Mouse (Mus musculus) MEL (cell line): ENCODE data around the gene Rora. TPM values are rescaled to one million over a fixed set of nuclear protein-coding genes. Genes with fewer than 3 reads are reported as not detected.

Source experiments
- DNase-seq: peaks from one replicate; pipeline ENCODE4 v3.0.0; 2011; ENCODE audit warnings: low read depth, low spot score
- H3K27ac ChIP-seq: 2 replicates; pipeline ENCODE4 v1.5.1; 2012; ENCODE audit warnings: low read depth, mild to moderate bottlenecking, control low read depth, low read length, moderate library complexity; ENCODE audit not compliant: control insufficient read depth
- H3K27me3 ChIP-seq, 2 experiments: fragments of 150-350 bp in 1 of 2; sonication (generic) in 1 of 2; 2 replicates each; pipeline ENCODE4 v1.6.1; 2012; ENCODE audit warnings: low read length in 2 of 2, mild to moderate bottlenecking in 2 of 2, improper control_type of control experiment in 1 of 2, moderate library complexity in 1 of 2; ENCODE audit not compliant: insufficient read depth in 2 of 2, control insufficient read depth in 1 of 2
- H3K36me3 ChIP-seq, 2 experiments: 2 replicates each; pipeline ENCODE4 v1.6.1; 2012 to 2014; ENCODE audit warnings: low read length in 2 of 2, improper control_type of control experiment in 1 of 2, inconsistent platforms in 1 of 2, mild to moderate bottlenecking in 1 of 2; ENCODE audit not compliant: insufficient read depth in 2 of 2, control insufficient read depth in 1 of 2
- H3K4me1 ChIP-seq, 2 experiments: fragments of 150-350 bp in 1 of 2; sonication (generic) in 1 of 2; 2 replicates each; pipeline ENCODE4 v1.6.1; 2012; ENCODE audit warnings: low read length in 2 of 2, improper control_type of control experiment in 1 of 2, mild to moderate bottlenecking in 1 of 2; ENCODE audit not compliant: insufficient read depth in 2 of 2, control insufficient read depth in 1 of 2
- H3K4me3 ChIP-seq, 2 experiments: fragments of 150-350 bp in 1 of 2; sonication (generic) in 1 of 2; 2 replicates each; pipeline ENCODE4 v1.5.1; 2012; ENCODE audit warnings: low read depth in 2 of 2, low read length in 2 of 2, mild to moderate bottlenecking in 2 of 2, moderate library complexity in 2 of 2, control low read depth in 1 of 2, improper control_type of control experiment in 1 of 2; ENCODE audit not compliant: control insufficient read depth in 1 of 2, insufficient read depth in 1 of 2
- H3K79me2 ChIP-seq: 2 replicates; pipeline ENCODE4 v1.6.1; 2012; ENCODE audit warnings: mild to moderate bottlenecking, low read length, moderate library complexity; ENCODE audit not compliant: control insufficient read depth, poor library complexity, insufficient read depth
- H3K9ac ChIP-seq: 2 replicates; pipeline ENCODE4 v1.6.1; 2012; ENCODE audit warnings: low read depth, mild to moderate bottlenecking, control low read depth, low read length, moderate library complexity; ENCODE audit not compliant: control insufficient read depth, poor library complexity, severe bottlenecking
- H3K9me3 ChIP-seq: fragments of 150-350 bp; sonication (generic); replicated peaks from 2 replicates; pipeline ENCODE4 v1.6.1; 2012; ENCODE audit warnings: mild to moderate bottlenecking, low read length, improper control_type of control experiment, moderate library complexity; ENCODE audit not compliant: insufficient read depth
- BHLHE40 ChIP-seq: IDR thresholded peaks from 2 replicates; pipeline ENCODE4 v1.6.1; 2012; ENCODE audit warnings: low read depth, mild to moderate bottlenecking, inconsistent platforms, low read length, improper control_type of control experiment, borderline replicate concordance
- CHD1 ChIP-seq: IDR thresholded peaks from 2 replicates; pipeline ENCODE4 v1.6.1; 2012; ENCODE audit warnings: low read depth, mild to moderate bottlenecking, inconsistent platforms, low read length, improper control_type of control experiment
- CHD2 ChIP-seq: IDR thresholded peaks from 2 replicates; pipeline ENCODE4 v1.6.1; 2011; ENCODE audit warnings: low read length, improper control_type of control experiment
- CTCF ChIP-seq, 3 experiments: IDR thresholded peaks in 2 of 3; conservative IDR thresholded peaks in 1 of 3; 2 replicates each; pipeline ENCODE4 v1.5.1; 2011 to 2012; ENCODE audit warnings: low read length in 3 of 3, low read depth in 2 of 3, mild to moderate bottlenecking in 2 of 3, improper control_type of control experiment in 1 of 3, inconsistent platforms in 1 of 3, mixed read lengths in 1 of 3, moderate library complexity in 1 of 3; ENCODE audit not compliant: control insufficient read depth in 1 of 3, insufficient read depth in 1 of 3, poor library complexity in 1 of 3, severe bottlenecking in 1 of 3
- ELF1 ChIP-seq: IDR thresholded peaks from 2 replicates; pipeline ENCODE4 v1.6.1; 2014; ENCODE audit warnings: low read depth, mild to moderate bottlenecking, inconsistent platforms, low read length, improper control_type of control experiment, moderate library complexity
- EP300 ChIP-seq, 2 experiments: IDR thresholded peaks; 2 replicates each; pipeline ENCODE4 v1.6.1; 2011; ENCODE audit warnings: improper control_type of control experiment in 2 of 2, low read length in 2 of 2, low read depth in 1 of 2, mild to moderate bottlenecking in 1 of 2
- ETS1 ChIP-seq: IDR thresholded peaks from 2 replicates; pipeline ENCODE4 v1.6.1; 2012; ENCODE audit warnings: low read depth, mild to moderate bottlenecking, inconsistent platforms, low read length, improper control_type of control experiment, moderate library complexity
- GABPA ChIP-seq: IDR thresholded peaks from 2 replicates; pipeline ENCODE4 v1.6.1; 2012; ENCODE audit warnings: low read depth, mild to moderate bottlenecking, inconsistent platforms, low read length, improper control_type of control experiment, moderate library complexity
- GATA1 ChIP-seq: IDR thresholded peaks from 2 replicates; pipeline ENCODE4 v1.6.1; 2011; ENCODE audit warnings: low read depth, low read length, improper control_type of control experiment
- HCFC1 ChIP-seq: IDR thresholded peaks from 2 replicates; pipeline ENCODE4 v1.6.1; 2012; ENCODE audit warnings: low read depth, mild to moderate bottlenecking, inconsistent platforms, low read length, improper control_type of control experiment, moderate library complexity
- JUND ChIP-seq: IDR thresholded peaks from 2 replicates; pipeline ENCODE4 v1.6.1; 2011; ENCODE audit warnings: low read depth, mild to moderate bottlenecking, improper control_type of control experiment, low read length
- KAT2A ChIP-seq: conservative IDR thresholded peaks from 2 replicates; pipeline ENCODE4 v1.6.1; 2012; ENCODE audit warnings: low read depth, low read length, improper control_type of control experiment, inconsistent platforms
- MAFK ChIP-seq: IDR thresholded peaks from 2 replicates; pipeline ENCODE4 v1.6.1; 2011; ENCODE audit warnings: low read depth, mild to moderate bottlenecking, low read length, improper control_type of control experiment, borderline replicate concordance
- MAX ChIP-seq: IDR thresholded peaks from 2 replicates; pipeline ENCODE4 v1.6.1; 2011; ENCODE audit warnings: low read length, improper control_type of control experiment
- MAZ ChIP-seq: IDR thresholded peaks from 2 replicates; pipeline ENCODE4 v1.6.1; 2012; ENCODE audit warnings: low read depth, mild to moderate bottlenecking, inconsistent platforms, low read length, improper control_type of control experiment
- MXI1 ChIP-seq: IDR thresholded peaks from 2 replicates; pipeline ENCODE4 v1.6.1; 2011; ENCODE audit warnings: mild to moderate bottlenecking, low read depth, low read length, improper control_type of control experiment
- MYB ChIP-seq: IDR thresholded peaks from 2 replicates; pipeline ENCODE4 v1.6.1; 2011; ENCODE audit warnings: mild to moderate bottlenecking, low read depth, low read length, improper control_type of control experiment
- MYC ChIP-seq: IDR thresholded peaks from 2 replicates; pipeline ENCODE4 v1.6.1; 2011; ENCODE audit warnings: low read depth, mild to moderate bottlenecking, low read length, improper control_type of control experiment, moderate library complexity
- NELFE ChIP-seq: IDR thresholded peaks from 2 replicates; pipeline ENCODE4 v1.6.1; 2011; ENCODE audit warnings: low read depth, low read length, improper control_type of control experiment
- POLR2A ChIP-seq, 2 experiments: IDR thresholded peaks; 2 replicates each; pipeline ENCODE4 v1.6.1; 2011 to 2012; ENCODE audit warnings: low read length in 2 of 2, mild to moderate bottlenecking in 2 of 2, control low read depth in 1 of 2, improper control_type of control experiment in 1 of 2, low read depth in 1 of 2, moderate library complexity in 1 of 2; ENCODE audit not compliant: control insufficient read depth in 1 of 2, insufficient read depth in 1 of 2, poor library complexity in 1 of 2
- POLR2AphosphoS2 ChIP-seq: IDR thresholded peaks from 2 replicates; pipeline ENCODE4 v1.6.1; 2011; ENCODE audit warnings: low read length, improper control_type of control experiment
- POLR2AphosphoS5 ChIP-seq: IDR thresholded peaks from 2 replicates; pipeline ENCODE4 v1.6.1; 2012; ENCODE audit warnings: low read depth, borderline replicate concordance, mild to moderate bottlenecking, inconsistent platforms, low read length, moderate library complexity, mixed read lengths
- RAD21 ChIP-seq: IDR thresholded peaks from 2 replicates; pipeline ENCODE4 v1.6.1; 2011; ENCODE audit warnings: mild to moderate bottlenecking, low read depth, low read length, improper control_type of control experiment
- RCOR1 ChIP-seq: IDR thresholded peaks from 2 replicates; pipeline ENCODE4 v1.6.1; 2012; ENCODE audit warnings: low read depth, mild to moderate bottlenecking, inconsistent platforms, low read length, improper control_type of control experiment
- SIN3A ChIP-seq: IDR thresholded peaks from 2 replicates; pipeline ENCODE4 v1.6.1; 2012; ENCODE audit warnings: low read length, improper control_type of control experiment, inconsistent platforms
- SMC3 ChIP-seq: IDR thresholded peaks from 2 replicates; pipeline ENCODE4 v1.6.1; 2011; ENCODE audit warnings: low read depth, low read length, improper control_type of control experiment
- TBP ChIP-seq: IDR thresholded peaks from 2 replicates; pipeline ENCODE4 v1.8.0; 2011; ENCODE audit warnings: low read depth, low read length, improper control_type of control experiment
- UBTF ChIP-seq: IDR thresholded peaks from 2 replicates; pipeline ENCODE4 v1.6.1; 2012; ENCODE audit warnings: low read depth, mild to moderate bottlenecking, inconsistent platforms, low read length, improper control_type of control experiment, moderate library complexity, borderline replicate concordance; ENCODE audit not compliant: insufficient read depth
- USF1 ChIP-seq: IDR thresholded peaks from 2 replicates; pipeline ENCODE4 v1.6.1; 2014; ENCODE audit warnings: low read depth, mild to moderate bottlenecking, inconsistent platforms, low read length, improper control_type of control experiment, moderate library complexity
- USF2 ChIP-seq, 2 experiments: IDR thresholded peaks; 2 replicates each; pipeline ENCODE4 v1.6.1; 2011 to 2012; ENCODE audit warnings: improper control_type of control experiment in 2 of 2, low read length in 2 of 2, borderline replicate concordance in 1 of 2, inconsistent platforms in 1 of 2, low read depth in 1 of 2, mild to moderate bottlenecking in 1 of 2; ENCODE audit not compliant: insufficient read depth in 1 of 2
- ZC3H11A ChIP-seq: IDR thresholded peaks from 2 replicates; pipeline ENCODE4 v1.6.1; 2012; ENCODE audit warnings: low read depth, mild to moderate bottlenecking, inconsistent platforms, low read length, improper control_type of control experiment
- ZMIZ1 ChIP-seq: IDR thresholded peaks from 2 replicates; pipeline ENCODE4 v1.6.1; 2012; ENCODE audit warnings: low read depth, mild to moderate bottlenecking, inconsistent platforms, low read length, improper control_type of control experiment, moderate library complexity
- polyA plus RNA-seq, 2 experiments: library from polyadenylated mRNA; stranded (reverse) in 1 of 2; unstranded in 1 of 2; fragments of >175 nt in 1 of 2; fragments of >200 nt in 1 of 2; gene quantifications; 2 replicates each; pipeline versions ENCODE4 v1.2.1 to v1.2.4; 2012; ENCODE audit warnings: low replicate concordance in 2 of 2, low read depth in 1 of 2; ENCODE audit not compliant: insufficient read length in 2 of 2, insufficient read depth in 1 of 2, missing spikeins in 1 of 2
- total RNA-seq: library from RNA; depleted of rRNA; stranded (reverse); fragments of 300-350 nt; gene quantifications from 2 replicates; pipeline ENCODE4 v1.2.3, GENCODE M21; 2012

The Rora gene
- total and polyA plus RNA-seq, 3 experiments = not detected

DNA sequence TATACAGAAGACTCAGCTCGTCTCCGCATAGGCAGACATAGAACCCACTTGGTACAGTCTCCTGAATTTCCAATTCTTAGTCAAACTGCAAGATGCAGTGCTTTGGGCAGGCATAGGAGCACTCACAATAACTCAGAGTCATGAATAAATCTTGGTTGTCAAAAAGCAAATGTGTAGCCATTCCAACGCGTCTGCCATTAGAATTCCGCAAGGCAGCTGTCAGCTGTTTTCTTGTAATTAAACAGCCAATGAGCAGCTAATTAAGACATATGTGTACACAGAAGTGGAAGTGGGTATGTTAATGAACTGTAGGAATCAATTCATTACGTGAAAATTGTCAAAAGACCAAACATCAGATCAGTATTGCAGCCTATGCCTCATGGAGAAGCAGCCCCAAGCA lies 700.6 kb downstream of the Rora start:
- no peak overlapping the region for H3K4me3 ChIP-seq
- no peak for TF ChIP-seq RAD21
- TF ChIP-seq POLR2A (IDR thresholded peaks at IDR 0.05; ENCODE audit: control insufficient read depth in 1 of 2, insufficient read depth in 1 of 2, low read depth in 1 of 2, low read length in 2 of 2, poor library complexity in 1 of 2) = no peak
- TF ChIP-seq BHLHE40 = no peak
- no peak for TF ChIP-seq MYC
- TF ChIP-seq MAZ = no peak
- no peak for TF ChIP-seq HCFC1
- TF ChIP-seq MAX = no peak
- TF ChIP-seq JUND = no peak
- no peak overlapping the region for H3K9ac ChIP-seq
- no peaks in the 10 kb centered on the region for H3K4me1 ChIP-seq
- no peak overlapping the region for H3K27ac ChIP-seq
- no peaks in the 10 kb centered on the region for H3K79me2 ChIP-seq
- H3K36me3 ChIP-seq = no peaks in the 10 kb centered on the region
- peaks cover 0 to 3% of the 10 kb centered on the region in 2 experiments; a peak in 2 of 4 replicates for H3K27me3 ChIP-seq
- H3K9me3 ChIP-seq = no peaks in the 10 kb centered on the region
- DNase-seq = no peak

DNA sequence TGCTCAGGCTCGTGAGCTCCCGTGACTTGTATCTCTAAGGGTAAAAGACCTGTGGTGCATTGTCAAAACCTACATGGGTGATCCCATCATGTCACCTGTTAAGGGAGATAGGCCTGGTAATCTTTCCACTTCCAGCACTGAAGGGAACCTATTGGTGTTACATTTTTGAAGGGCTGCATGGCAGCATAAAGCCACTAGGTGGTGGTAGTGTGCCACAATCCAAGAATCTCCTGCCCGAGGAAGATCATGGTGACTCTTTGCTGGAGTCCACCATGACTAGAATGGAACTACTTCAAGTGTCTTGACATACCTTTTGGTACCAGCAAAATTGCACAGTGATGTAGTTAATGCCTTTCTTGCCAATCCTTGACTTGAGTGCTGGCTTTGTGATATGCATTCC lies 704.2 kb downstream of the Rora start:
- no peaks in the 10 kb centered on the region for H3K79me2 ChIP-seq
- peak; percentile 64 for DNase-seq
- H3K27ac ChIP-seq = no peak overlapping the region
- H3K4me3 ChIP-seq = no peak overlapping the region
- H3K36me3 ChIP-seq = no peaks in the 10 kb centered on the region
- peaks cover 0 to 3% of the 10 kb centered on the region in 2 experiments; a peak in 2 of 4 replicates for H3K27me3 ChIP-seq
- H3K4me1 ChIP-seq = no peaks in the 10 kb centered on the region
- H3K9me3 ChIP-seq = no peaks in the 10 kb centered on the region
- no peak overlapping the region for H3K9ac ChIP-seq
- TF ChIP-seq HCFC1 (no peak), CHD1 (no peak), EP300 (IDR thresholded peaks at IDR 0.05; ENCODE audit: low read depth in 1 of 2, low read length in 2 of 2) (no peak), ETS1 (no peak), MAZ (no peak), BHLHE40 (no peak), GABPA (no peak), CTCF (IDR thresholded peaks at IDR 0.05 in 2 of 3, conservative IDR thresholded peaks at IDR 0.05 in 1 of 3; ENCODE audit: control insufficient read depth in 1 of 3, insufficient read depth in 1 of 3, low read depth in 2 of 3, low read length in 3 of 3, poor library complexity in 1 of 3, severe bottlenecking in 1 of 3) (peak; percentile 76 to 96 (median 93)), ELF1 (no peak), ZMIZ1 (no peak), TBP (no peak), MYB (no peak), USF1 (no peak), SMC3 (peak; percentile 81), ZC3H11A (peak; percentile 62), MAFK (no peak), MXI1 (no peak), KAT2A (no peak), RAD21 (peak; percentile 93), POLR2AphosphoS5 (no peak), RCOR1 (no peak), POLR2A (IDR thresholded peaks at IDR 0.05; ENCODE audit: control insufficient read depth in 1 of 2, insufficient read depth in 1 of 2, low read depth in 1 of 2, low read length in 2 of 2, poor library complexity in 1 of 2) (no peak), CHD2 (no peak), GATA1 (no peak), USF2 (IDR thresholded peaks at IDR 0.05; ENCODE audit: borderline replicate concordance in 1 of 2, insufficient read depth in 1 of 2, low read depth in 1 of 2, low read length in 2 of 2) (no peak), MAX (no peak), SIN3A (no peak), UBTF (no peak), POLR2AphosphoS2 (no peak), MYC (no peak), NELFE (no peak)
